In genomic region chr8:79185488-79185887, GRCm38 (mm10) we compare ENCODE assay signal across 26 mouse cellular contexts.
"Had no signal": no experiment of that assay in that cellular context is flagged by ENCODE, and none has a peak within 500 bp of the region (broad histone marks: within the 10 kb centered on the region; RNA-seq: fewer than 3 reads in every experiment).

No protein-coding gene starts in this region.

- H3K9me3 ChIP-seq: heart, embryonic 10.5 days; heart, embryonic 12.5 days; hindbrain, embryonic 10.5 days; hindbrain, embryonic 12.5 days; intestine, embryonic 15.5 days; limb, embryonic 13.5 days; limb, embryonic 15.5 days; liver, embryonic 13.5 days; liver, embryonic 15.5 days had no signal

- H3K27me3 ChIP-seq: heart, embryonic 12.5 days; hindbrain, embryonic 12.5 days; intestine, embryonic 15.5 days; limb, embryonic 13.5 days; limb, embryonic 15.5 days; liver, embryonic 13.5 days; liver, embryonic 15.5 days had no signal

- ATAC-seq: hindbrain, embryonic 16.5 days; inflammation-experienced regulatory T-cells, adult 6 months; intestine, embryonic 15.5 days; intestine, postnatal 0 days had no signal

- H3K27ac ChIP-seq: gastrocnemius, adult 2 months; heart, embryonic 10.5 days; hindbrain, embryonic 10.5 days; hindbrain, embryonic 12.5 days; hindbrain, embryonic 14.5 days; intestine, embryonic 15.5 days; layer of hippocampus, adult 2 months; limb, embryonic 13.5 days; limb, embryonic 15.5 days; liver, embryonic 13.5 days; liver, embryonic 15.5 days had no signal

- DNase-seq: gastrocnemius, adult 2 months; gastrocnemius, postnatal 10 days; gastrocnemius, postnatal 25 days; heart, adult 18-20 months; heart, postnatal 10 days; heart, postnatal 4 days; kidney, adult 18-20 months; kidney, adult 8-10 months; kidney, postnatal 10 days; kidney, postnatal 25 days; kidney, postnatal 4 days; left cerebral cortex, postnatal 4 days; liver, embryonic 13.5 days had no signal

- H3K4me1 ChIP-seq: hindbrain, embryonic 10.5 days; hindbrain, embryonic 12.5 days; intestine, embryonic 15.5 days; limb, embryonic 13.5 days; limb, embryonic 15.5 days; liver, embryonic 13.5 days; liver, embryonic 15.5 days had no signal

- H3K4me3 ChIP-seq: gastrocnemius, adult 2 months; heart, embryonic 10.5 days; heart, embryonic 12.5 days; hindbrain, embryonic 10.5 days; hindbrain, embryonic 12.5 days; intestine, embryonic 15.5 days; layer of hippocampus, adult 2 months; limb, embryonic 13.5 days; limb, embryonic 15.5 days; liver, embryonic 13.5 days; liver, embryonic 15.5 days had no signal

- H3K4me2 ChIP-seq: heart, embryonic 12.5 days; hindbrain, embryonic 12.5 days; hindbrain, embryonic 14.5 days; intestine, embryonic 15.5 days; limb, embryonic 13.5 days; limb, embryonic 15.5 days; liver, embryonic 13.5 days; liver, embryonic 15.5 days had no signal

- H3K9ac ChIP-seq: heart, embryonic 12.5 days; hindbrain, embryonic 12.5 days; hindbrain, embryonic 14.5 days; intestine, embryonic 15.5 days; limb, embryonic 13.5 days; limb, embryonic 15.5 days; liver, embryonic 13.5 days; liver, embryonic 15.5 days had no signal
